ENCODE assay signal across 9 mouse cellular contexts in the genomic region with DNA sequence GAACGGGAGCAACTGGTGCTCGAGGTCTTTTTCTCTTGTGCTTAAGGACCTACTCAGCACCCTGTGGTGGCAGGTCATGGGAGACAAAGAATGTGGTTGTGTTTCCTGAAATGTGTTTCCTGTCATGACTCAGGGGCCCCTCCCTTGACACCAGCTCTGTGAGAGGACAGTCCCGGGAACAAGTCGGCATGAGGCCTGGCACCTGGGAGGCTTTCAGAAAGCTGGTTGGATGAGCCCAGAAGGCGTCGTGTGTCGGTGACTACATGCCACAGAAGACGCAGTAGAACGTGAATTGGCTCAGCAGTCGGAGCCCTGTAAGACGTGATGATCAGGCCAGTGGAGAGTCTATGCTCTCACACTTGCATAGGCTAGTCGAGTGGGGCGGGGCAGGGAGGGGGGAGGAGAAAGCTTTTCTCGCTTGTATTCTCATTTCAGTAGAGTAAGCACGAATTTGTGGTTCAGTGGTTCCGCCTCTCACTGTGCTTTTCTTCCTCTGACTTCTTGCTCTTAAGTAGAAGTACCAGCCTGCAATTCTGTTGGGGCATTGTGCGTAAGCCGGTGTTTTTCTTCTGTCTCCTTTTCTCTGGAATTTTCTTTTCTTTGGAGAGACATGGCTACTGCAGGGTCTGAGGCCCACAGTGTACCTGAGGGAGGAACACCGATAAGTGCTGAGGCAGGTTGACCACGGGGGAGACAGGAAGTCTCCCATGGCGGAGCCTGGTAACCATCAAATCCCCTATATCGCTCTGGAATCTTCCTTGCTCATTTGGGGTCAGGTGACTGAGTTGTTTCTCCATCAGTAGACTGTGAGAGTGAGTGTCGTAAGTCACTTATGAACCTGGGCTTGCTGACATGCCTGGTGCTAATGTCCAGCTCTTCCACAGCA.
A peak's percentile ranks its signal among the peaks of the same experiment; 100 is the strongest.
DNase-seq lines count a peak whose midpoint lies in the region; ATAC-seq and TF ChIP-seq lines count a peak whose summit lies in the region.
"Had no signal": no experiment of that assay in that cellular context is flagged by ENCODE, and none has a peak within 500 bp of the region (broad histone marks: within the 10 kb centered on the region; RNA-seq: fewer than 3 reads in every experiment).

No protein-coding gene starts in this region.

- no peaks in the 10 kb centered on the region for H3K27me3 ChIP-seq in lung, postnatal 0 days (replicated peaks; ENCODE audit: insufficient read depth, low read length)
- H3K27me3 ChIP-seq in heart, embryonic 16.5 days (ENCODE audit: control insufficient read depth, insufficient read depth, low read length), result no peaks in the 10 kb centered on the region
- H3K27me3 ChIP-seq: embryonic facial prominence, embryonic 13.5 days; limb, embryonic 15.5 days had no signal

- no peak overlapping the region for H3K27ac ChIP-seq in lung, postnatal 0 days (ENCODE audit: low read length)
- no peak overlapping the region for H3K27ac ChIP-seq in heart, embryonic 16.5 days (ENCODE audit: low read length)
- H3K27ac ChIP-seq: embryonic facial prominence, embryonic 13.5 days; limb, embryonic 15.5 days had no signal

- DNase-seq in lung, postnatal 0 days (ENCODE audit: low spot score), result peak; percentile 34
- DNase-seq in lung, adult 2 months, result no peak
- peak; percentile 64 for DNase-seq in thymus, postnatal 4 days
- DNase-seq in testis, postnatal 10 days (ENCODE audit: low spot score), result no peak
- DNase-seq in cerebellum, postnatal 36 days, result no peak

- H3K4me2 ChIP-seq in lung, postnatal 0 days (replicated peaks; ENCODE audit: low read depth, low read length), result no peak overlapping the region
- H3K4me2 ChIP-seq in heart, embryonic 16.5 days (ENCODE audit: low read depth, low read length), result peak overlapping the region; percentile 12; the same call in 1 of the 2 replicates
- H3K4me2 ChIP-seq: embryonic facial prominence, embryonic 13.5 days; limb, embryonic 15.5 days had no signal

- H3K36me3 ChIP-seq in lung, postnatal 0 days (ENCODE audit: insufficient read depth, low read length), result no peaks in the 10 kb centered on the region
- no peaks in the 10 kb centered on the region for H3K36me3 ChIP-seq in heart, embryonic 16.5 days (ENCODE audit: control insufficient read depth, insufficient read depth)
- H3K36me3 ChIP-seq: embryonic facial prominence, embryonic 13.5 days; limb, embryonic 15.5 days had no signal

- H3K9ac ChIP-seq in lung, postnatal 0 days (replicated peaks; ENCODE audit: low read depth), result no peak overlapping the region
- H3K9ac ChIP-seq in heart, embryonic 16.5 days (ENCODE audit: low read length), result no peak overlapping the region
- H3K9ac ChIP-seq: embryonic facial prominence, embryonic 13.5 days; limb, embryonic 15.5 days had no signal

- no peak for TF ChIP-seq CTCF in lung, postnatal 0 days (IDR thresholded peaks at IDR 0.05)
- TF ChIP-seq CTCF in lung, adult 2 months (IDR thresholded peaks at IDR 0.05; ENCODE audit: insufficient read depth, low read length), result no peak

- WGBS in lung, postnatal 0 days, result 76% methylated on average over 23 of the region's 23 CpGs
- 76% methylated on average over 23 of the region's 23 CpGs for WGBS in lung, adult 2 months
- WGBS in heart, embryonic 16.5 days, result 67% methylated on average over 23 of the region's 23 CpGs

- no peak for TF ChIP-seq POLR2A in lung, adult 2 months (IDR thresholded peaks at IDR 0.05; ENCODE audit: borderline replicate concordance, extremely low read depth, low read depth, low read length)

- H3K4me1 ChIP-seq in lung, postnatal 0 days (ENCODE audit: insufficient read depth, low read depth, low read length), result no peaks in the 10 kb centered on the region
- no peaks in the 10 kb centered on the region for H3K4me1 ChIP-seq in lung, adult 2 months (ENCODE audit: control insufficient read depth, insufficient read depth, low read length)
- no peaks in the 10 kb centered on the region for H3K4me1 ChIP-seq in heart, embryonic 16.5 days (ENCODE audit: control insufficient read depth, insufficient read depth, low read length)
- H3K4me1 ChIP-seq: embryonic facial prominence, embryonic 13.5 days; limb, embryonic 15.5 days had no signal

- no peak overlapping the region for H3K4me3 ChIP-seq in lung, postnatal 0 days (ENCODE audit: low read depth, low read length)
- H3K4me3 ChIP-seq in lung, adult 2 months (replicated peaks; ENCODE audit: extremely low read depth, low read depth, low read length), result no peak overlapping the region
- no peak overlapping the region for H3K4me3 ChIP-seq in heart, embryonic 16.5 days (ENCODE audit: low read length)
- H3K4me3 ChIP-seq: embryonic facial prominence, embryonic 13.5 days; limb, embryonic 15.5 days had no signal

- peak; percentile 38 for ATAC-seq in lung, postnatal 0 days
- ATAC-seq in heart, embryonic 16.5 days (replicated peaks; ENCODE audit: extremely low read depth, insufficient read depth, low FRiP score), result peak; percentile 56
- peak; percentile 86 for ATAC-seq in megakaryocyte-erythroid progenitor cell, adult 5-6 weeks (replicated peaks; ENCODE audit: low FRiP score, low TSS enrichment, poor library complexity, severe bottlenecking)

- no peaks in the 10 kb centered on the region for H3K9me3 ChIP-seq in lung, postnatal 0 days (ENCODE audit: low read length)
- no peaks in the 10 kb centered on the region; the same call in 1 of the 2 replicates for H3K9me3 ChIP-seq in heart, embryonic 16.5 days (replicated peaks; ENCODE audit: control insufficient read depth, low read length)
- H3K9me3 ChIP-seq: limb, embryonic 15.5 days had no signal

- no peak for TF ChIP-seq EP300 in lung, postnatal 0 days (IDR thresholded peaks at IDR 0.05)

Comparison
In these comparisons a context has a peak if more than half of its experiments do, and no peak if none do; other contexts are left out.
1. DNase-seq: peak in lung, postnatal 0 days (single experiment) and thymus, postnatal 4 days (single experiment); none in lung, adult 2 months (single experiment), testis, postnatal 10 days (single experiment) and cerebellum, postnatal 36 days (0 of 2).
2. Peak in every context shown above with its lines, with median percentiles within 50 percentile points of each other: ATAC-seq.